Comparison of ENCODE assay signal across 1 mouse cellular context in the genomic region with DNA sequence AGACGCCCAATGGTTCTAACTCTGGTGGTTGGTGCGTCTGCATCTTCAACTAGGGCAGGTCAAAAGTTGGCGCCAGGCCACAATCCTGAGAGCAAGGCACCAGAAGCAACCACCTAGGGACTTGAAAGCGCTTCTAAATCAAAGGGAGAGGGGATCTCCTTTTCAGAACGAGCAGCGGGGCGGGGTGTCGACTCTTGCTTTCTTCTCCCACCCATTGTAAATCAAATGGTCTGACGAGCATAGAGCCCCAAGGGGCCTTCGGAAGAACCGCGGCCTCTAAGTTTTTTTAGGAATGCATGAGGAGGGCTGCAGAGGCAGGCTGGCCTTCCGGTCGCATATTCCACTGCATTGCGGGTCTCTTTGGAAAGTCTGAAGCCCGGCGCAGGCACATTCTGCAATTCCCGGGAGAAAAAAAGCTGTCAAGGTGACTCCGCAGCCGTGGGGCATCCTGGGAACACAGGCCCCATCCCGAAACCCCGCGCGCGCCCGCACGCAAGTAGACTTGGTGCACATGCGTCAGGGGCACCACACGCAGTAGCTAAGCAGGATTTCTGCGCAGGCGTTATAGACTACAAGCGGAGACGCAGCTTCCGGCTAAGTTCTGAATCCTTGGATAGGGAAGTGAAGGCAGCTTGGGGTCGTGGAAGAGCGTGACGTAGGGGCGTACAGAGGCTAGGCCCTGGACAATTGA.
TF ChIP-seq lines count a peak whose summit lies in the region.

No protein-coding gene starts in this region.

TF ChIP-seq in CH12.LX, 34 proteins besides CTCF, POLR2A, EP300 and RAD21 (continued from another document):
- no peak for TF ChIP-seq PAX5 (IDR thresholded peaks at IDR 0.05; ENCODE audit: low read length)
- TF ChIP-seq MAX (IDR thresholded peaks at IDR 0.05; ENCODE audit: low read length): peak; percentile 56; the same call in 1 of the 2 replicates
- no peak; the same call in 1 of the 2 replicates for TF ChIP-seq ZMIZ1 (IDR thresholded peaks at IDR 0.05; ENCODE audit: low read depth, low read length)
- TF ChIP-seq POLR2AphosphoS2 (IDR thresholded peaks at IDR 0.05; ENCODE audit: low read depth, low read length): no peak; the same call in 1 of the 2 replicates
- no peak for TF ChIP-seq RCOR1 (conservative IDR thresholded peaks at IDR 0.05; ENCODE audit: low read depth, low read length)
- TF ChIP-seq JUN (IDR thresholded peaks at IDR 0.05; ENCODE audit: insufficient read depth, low read depth, low read length): no peak
- TF ChIP-seq ELF1 (IDR thresholded peaks at IDR 0.05; ENCODE audit: low read depth, low read length): peak; percentile 85
- peak; percentile 48 for TF ChIP-seq MXI1 (IDR thresholded peaks at IDR 0.05; ENCODE audit: low read depth, low read length)
- TF ChIP-seq MAFK (IDR thresholded peaks at IDR 0.05; ENCODE audit: insufficient replicate concordance, low read length): no peak
- no peak for TF ChIP-seq E2F4 (IDR thresholded peaks at IDR 0.05; ENCODE audit: insufficient replicate concordance, low read depth, low read length)
- peak; percentile 74; the same call in 1 of the 2 replicates for TF ChIP-seq TBP (conservative IDR thresholded peaks at IDR 0.05; ENCODE audit: low read depth, low read length)
- no peak for TF ChIP-seq KAT2A (IDR thresholded peaks at IDR 0.05; ENCODE audit: insufficient replicate concordance, low read length)
- no peak for TF ChIP-seq USF1 (IDR thresholded peaks at IDR 0.05; ENCODE audit: low read depth, low read length)
- TF ChIP-seq TCF12 (IDR thresholded peaks at IDR 0.05; ENCODE audit: low read depth, low read length): peak; percentile 62; the same call in 1 of the 2 replicates
- TF ChIP-seq MAZ (IDR thresholded peaks at IDR 0.05; ENCODE audit: low read depth, low read length): no peak
- TF ChIP-seq USF2 (conservative IDR thresholded peaks at IDR 0.05; ENCODE audit: low read depth, low read length): no peak
- peak; percentile 65 for TF ChIP-seq ZNF384 (IDR thresholded peaks at IDR 0.05; ENCODE audit: low read depth, low read length)
- TF ChIP-seq MYC (IDR thresholded peaks at IDR 0.05; ENCODE audit: low read depth, low read length): peak; percentile 82; the same call in 1 of the 2 replicates
- no peak for TF ChIP-seq SMC3 (IDR thresholded peaks at IDR 0.05; ENCODE audit: low read depth, low read length)
- 0 out of 2 replicates have a peak, but pooled peaks have one; percentile 12 for TF ChIP-seq ETS1 (conservative IDR thresholded peaks at IDR 0.05; ENCODE audit: low read depth, low read length)
- no peak for TF ChIP-seq ZC3H11A (IDR thresholded peaks at IDR 0.05; ENCODE audit: low read depth, low read length)
- no peak for TF ChIP-seq UBTF (IDR thresholded peaks at IDR 0.05; ENCODE audit: low read depth, low read length)
- peak; percentile 66; the same call in 1 of the 2 replicates for TF ChIP-seq HCFC1 (IDR thresholded peaks at IDR 0.05; ENCODE audit: low read depth, low read length)
- no peak for TF ChIP-seq MEF2A (IDR thresholded peaks at IDR 0.05; ENCODE audit: borderline replicate concordance, low read depth, low read length)
- no peak for TF ChIP-seq CHD2 (IDR thresholded peaks at IDR 0.05; ENCODE audit: low read length)
- no peak for TF ChIP-seq CHD1 (IDR thresholded peaks at IDR 0.05; ENCODE audit: low read depth, low read length)
- no peak for TF ChIP-seq JUND (conservative IDR thresholded peaks at IDR 0.05; ENCODE audit: low read depth, low read length)
